Mouse (Mus musculus) liver, postnatal 0 days (tissue): ENCODE results near the gene Krtap4-2.

Experiments
- CTCF ChIP-seq: sonication (generic); IDR thresholded peaks from 2 replicates; pipeline ENCODE4 v1.5.1; 2016; ENCODE audit warnings: antibody characterized with exemption, low read depth
- EP300 ChIP-seq: IDR thresholded peaks from 2 replicates; pipeline ENCODE4 v1.6.1; 2016; ENCODE audit warnings: antibody characterized with exemption, low read depth, mild to moderate bottlenecking

GRCm38 (mm10) chr11:99620335-99620734, 14.5 kb downstream of the Krtap4-2 start, which contains the start of gene Gm11562:
- no peak for TF ChIP-seq CTCF
- no peak for TF ChIP-seq EP300
